Mouse (Mus musculus): ENCODE results near the gene Tmem207.

Gene Tmem207

GRCm38 (mm10) chr16:26454163-26454562 is 72.4 kb downstream of the Tmem207 start:
- no peak for DNase-seq (ENCODE audit: low spot score)
